ENCODE assay signal across 13 mouse cellular contexts in genomic region chr4:83580157-83580556, GRCm38 (mm10). TPM values are rescaled to one million over a fixed set of nuclear protein-coding genes. Genes with fewer than 3 reads are reported as not detected.
A peak's percentile ranks its signal among the peaks of the same experiment; 100 is the strongest.
DNase-seq lines count a peak whose midpoint lies in the region; ATAC-seq and TF ChIP-seq lines count a peak whose summit lies in the region.
"Had no signal": no experiment of that assay in that cellular context is flagged by ENCODE, and none has a peak within 500 bp of the region (broad histone marks: within the 10 kb centered on the region; RNA-seq: fewer than 3 reads in every experiment).

No protein-coding gene starts in this region.

- H3K36me3 ChIP-seq in forebrain, postnatal 0 days (ENCODE audit: insufficient read depth), result no peaks in the 10 kb centered on the region
- no peaks in the 10 kb centered on the region for H3K36me3 ChIP-seq in forebrain, embryonic 15.5 days
- H3K36me3 ChIP-seq in liver, embryonic 14.5 days (replicated peaks; ENCODE audit: control insufficient read depth, insufficient read depth, low read depth), result no peaks in the 10 kb centered on the region
- H3K36me3 ChIP-seq in liver, embryonic 11.5 days (ENCODE audit: control insufficient read depth, insufficient read depth, low read length), result no peaks in the 10 kb centered on the region
- H3K36me3 ChIP-seq in neural tube, embryonic 15.5 days, result no peaks in the 10 kb centered on the region
- H3K36me3 ChIP-seq: lung, embryonic 15.5 days had no signal

- H3K4me2 ChIP-seq in forebrain, postnatal 0 days (ENCODE audit: low read depth), result no peak overlapping the region
- no peak overlapping the region for H3K4me2 ChIP-seq in forebrain, embryonic 15.5 days (replicated peaks)
- H3K4me2 ChIP-seq in liver, embryonic 14.5 days (ENCODE audit: low read depth), result no peak overlapping the region
- H3K4me2 ChIP-seq in liver, embryonic 11.5 days, result no peak overlapping the region
- no peak overlapping the region for H3K4me2 ChIP-seq in neural tube, embryonic 15.5 days
- H3K4me2 ChIP-seq: lung, embryonic 15.5 days had no signal

- H3K9ac ChIP-seq in forebrain, postnatal 0 days, result no peak overlapping the region
- H3K9ac ChIP-seq in forebrain, embryonic 15.5 days (replicated peaks), result no peak overlapping the region
- H3K9ac ChIP-seq in liver, embryonic 14.5 days (replicated peaks), result no peak overlapping the region
- no peak overlapping the region for H3K9ac ChIP-seq in liver, embryonic 11.5 days (ENCODE audit: low read depth, low read length)
- H3K9ac ChIP-seq in neural tube, embryonic 15.5 days (replicated peaks), result no peak overlapping the region
- H3K9ac ChIP-seq: lung, embryonic 15.5 days had no signal

- peak; percentile 62; the same call in 1 of the 2 replicates for ATAC-seq in forebrain, postnatal 0 days
- no peak for ATAC-seq in forebrain, embryonic 15.5 days (replicated peaks)
- no peak for ATAC-seq in liver, embryonic 14.5 days (ENCODE audit: insufficient read depth)
- no peak for ATAC-seq in liver, embryonic 11.5 days (replicated peaks; ENCODE audit: low FRiP score)
- ATAC-seq in neural tube, embryonic 15.5 days (ENCODE audit: low FRiP score), result peak; percentile 92

- no peaks in the 10 kb centered on the region for H3K9me3 ChIP-seq in forebrain, postnatal 0 days (ENCODE audit: low read length)
- no peaks in the 10 kb centered on the region for H3K9me3 ChIP-seq in forebrain, embryonic 15.5 days
- H3K9me3 ChIP-seq in liver, embryonic 14.5 days (ENCODE audit: control insufficient read depth, low read length), result no peaks in the 10 kb centered on the region
- no peaks in the 10 kb centered on the region for H3K9me3 ChIP-seq in liver, embryonic 11.5 days (ENCODE audit: control insufficient read depth, low read length)
- no peaks in the 10 kb centered on the region for H3K9me3 ChIP-seq in neural tube, embryonic 15.5 days (replicated peaks)
- H3K9me3 ChIP-seq: lung, embryonic 15.5 days had no signal

- WGBS in forebrain, postnatal 0 days, result 11% methylated on average over 1 of the region's 1 CpGs
- 15% methylated on average over 1 of the region's 1 CpGs for WGBS in forebrain, embryonic 15.5 days
- WGBS in liver, embryonic 14.5 days (ENCODE audit: insufficient replicate concordance), result 20% methylated on average over 1 of the region's 1 CpGs
- WGBS in liver, embryonic 11.5 days, result 22% methylated on average over 1 of the region's 1 CpGs
- WGBS in neural tube, embryonic 15.5 days, result 15% methylated on average over 1 of the region's 1 CpGs

- peak; percentile 46 for DNase-seq in forebrain, postnatal 0 days
- DNase-seq in liver, embryonic 14.5 days (ENCODE audit: low read depth in 3 of 3, low spot score in 3 of 3), result no peak
- DNase-seq in liver, embryonic 11.5 days (ENCODE audit: low spot score), result no peak
- peak; percentile 26 for DNase-seq in adipocyte (ENCODE audit: low spot score)
- DNase-seq in right cerebral cortex, postnatal 36 days (ENCODE audit: low spot score in 2 of 2), result no peak
- DNase-seq in layer of hippocampus, adult 9-10 months (ENCODE audit: low spot score), result no peak
- DNase-seq: cerebellum, adult 8-10 months; kidney, adult 2 months; right cerebral cortex, postnatal 14 days; thymus, postnatal 14 days had no signal

- H3K27ac ChIP-seq in forebrain, postnatal 0 days (ENCODE audit: low read depth, low read length), result no peak overlapping the region
- H3K27ac ChIP-seq in forebrain, embryonic 15.5 days (replicated peaks), result no peak overlapping the region
- H3K27ac ChIP-seq in liver, embryonic 14.5 days, result no peak overlapping the region
- no peak overlapping the region for H3K27ac ChIP-seq in liver, embryonic 11.5 days (ENCODE audit: low read depth, low read length)
- H3K27ac ChIP-seq in neural tube, embryonic 15.5 days (replicated peaks), result no peak overlapping the region
- H3K27ac ChIP-seq: lung, embryonic 15.5 days had no signal

- no peak for TF ChIP-seq EP300 in liver, embryonic 14.5 days (IDR thresholded peaks at IDR 0.05; ENCODE audit: low read depth)

- H3K4me1 ChIP-seq in forebrain, postnatal 0 days (ENCODE audit: insufficient read depth), result no peaks in the 10 kb centered on the region
- no peaks in the 10 kb centered on the region for H3K4me1 ChIP-seq in forebrain, embryonic 15.5 days
- peaks cover 5 to 12% of the 10 kb centered on the region in 2 experiments for H3K4me1 ChIP-seq in liver, embryonic 14.5 days (replicated peaks; ENCODE audit: control insufficient read depth in 2 of 2, insufficient read depth in 2 of 2, low read length in 1 of 2)
- peaks cover 6% of the 10 kb centered on the region; the same call in 1 of the 2 replicates for H3K4me1 ChIP-seq in liver, embryonic 11.5 days (replicated peaks; ENCODE audit: control insufficient read depth, insufficient read depth, low read length)
- H3K4me1 ChIP-seq in neural tube, embryonic 15.5 days, result no peaks in the 10 kb centered on the region
- H3K4me1 ChIP-seq: lung, embryonic 15.5 days had no signal

- peak; percentile 65 for TF ChIP-seq CTCF in forebrain, postnatal 0 days (IDR thresholded peaks at IDR 0.05; ENCODE audit: low read depth)
- TF ChIP-seq CTCF in liver, embryonic 14.5 days (IDR thresholded peaks at IDR 0.05; ENCODE audit: low read depth), result peak; percentile 20; the same call in 1 of the 2 replicates

- no peaks in the 10 kb centered on the region for H3K27me3 ChIP-seq in forebrain, postnatal 0 days (ENCODE audit: insufficient read depth, low read length)
- H3K27me3 ChIP-seq in forebrain, embryonic 15.5 days, result no peaks in the 10 kb centered on the region
- no peaks in the 10 kb centered on the region for H3K27me3 ChIP-seq in liver, embryonic 14.5 days (ENCODE audit: control insufficient read depth, insufficient read depth, low read length)
- no peaks in the 10 kb centered on the region for H3K27me3 ChIP-seq in liver, embryonic 11.5 days (replicated peaks; ENCODE audit: control insufficient read depth, insufficient read depth, low read length)
- no peaks in the 10 kb centered on the region for H3K27me3 ChIP-seq in neural tube, embryonic 15.5 days (replicated peaks)
- H3K27me3 ChIP-seq: lung, embryonic 15.5 days had no signal

- H3K4me3 ChIP-seq in forebrain, postnatal 0 days (ENCODE audit: low read depth, low read length), result no peak overlapping the region
- no peak overlapping the region for H3K4me3 ChIP-seq in forebrain, embryonic 15.5 days
- H3K4me3 ChIP-seq in liver, embryonic 14.5 days (ENCODE audit: insufficient read depth in 1 of 2, low read depth in 2 of 2, low read length in 2 of 2), result no peak overlapping the region
- no peak overlapping the region for H3K4me3 ChIP-seq in liver, embryonic 11.5 days (ENCODE audit: low read depth, low read length)
- H3K4me3 ChIP-seq in neural tube, embryonic 15.5 days (replicated peaks), result no peak overlapping the region
- H3K4me3 ChIP-seq: lung, embryonic 15.5 days had no signal

RNA-seq across cellular contexts. Expression of gene Ccdc171, which starts 54.8 kb away (rescaled TPM):
- 3.9 and 4.6 TPM in 2 replicates for total RNA-seq in forebrain, postnatal 0 days (2014; rRNA removed)
- polyA plus RNA-seq in forebrain, postnatal 0 days (2015; fragmentation: Nextera tagmentation; extraction: Ambion mirVana), result 1.5 and 2.9 TPM in 2 replicates
- 5.5 and 5.7 TPM in 2 replicates for polyA plus RNA-seq in forebrain, embryonic 15.5 days (2015; fragmentation: Nextera tagmentation; extraction: Ambion mirVana)
- polyA plus RNA-seq in liver, embryonic 14.5 days (2012; rRNA removed), result 0.52 and 0.89 TPM in 2 replicates
- polyA plus RNA-seq in liver, embryonic 14.5 days (2014; fragmentation: Nextera tagmentation; extraction: Ambion mirVana), result 0.64 and 0.77 TPM in 2 replicates
- 3.9 and 4.2 TPM in 2 replicates for polyA plus RNA-seq in liver, embryonic 11.5 days (2014; fragmentation: Nextera tagmentation; extraction: Ambion mirVana)
- 3.4 and 3.7 TPM in 2 replicates for polyA plus RNA-seq in neural tube, embryonic 15.5 days (2015; fragmentation: Nextera tagmentation; extraction: Ambion mirVana)

Comparison
In these comparisons a context has a peak if more than half of its experiments do, and no peak if none do; other contexts are left out.
1. ATAC-seq: peak in forebrain, postnatal 0 days (single experiment) and neural tube, embryonic 15.5 days (single experiment); none in forebrain, embryonic 15.5 days (single experiment), liver, embryonic 14.5 days (single experiment) and liver, embryonic 11.5 days (single experiment).
2. DNase-seq: peak in forebrain, postnatal 0 days (single experiment) and adipocyte (single experiment); none in liver, embryonic 14.5 days (0 of 3), liver, embryonic 11.5 days (single experiment), right cerebral cortex, postnatal 36 days (0 of 2) and layer of hippocampus, adult 9-10 months (single experiment).